Mouse (Mus musculus) left cerebral cortex, adult 6 months (tissue): Measurements from ENCODE around the gene Etv3. TPM values are rescaled to one million over a fixed set of nuclear protein-coding genes. Genes with fewer than 3 reads are reported as not detected.

ENCODE experiments used
- long read RNA-seq, 2 experiments: library from polyadenylated mRNA; unstranded; transcript quantifications; one replicate each; pipeline ENCODE4 v2.0.0; 2019 to 2020
- polyA plus RNA-seq: library from polyadenylated mRNA; unstranded; fragments of <200 nt; fragmentation: Nextera tagmentation; gene quantifications from 2 replicates; pipeline ENCODE4 v1.2.3, GENCODE M21; 2021

The Etv3 gene
- polyA plus RNA-seq: 2.0 and 2.8 TPM in 2 replicates
- long read RNA-seq, experiment 1, full-length matches to known transcripts: 12 of 24 reads
- long read RNA-seq, experiment 1, partial matches to known transcripts: 4 of 24 reads
- long read RNA-seq, experiment 1, other reads (novel, unspliced or antisense): 8 of 24 reads
- long read RNA-seq, experiment 2, partial matches to known transcripts: 0 of 2 reads
- long read RNA-seq, experiment 2, other reads (novel, unspliced or antisense): 1 of 2 reads

GRCm38 (mm10) chr3:87525043-87525836 is at the start of gene Etv3:
Gene Etv3, plus strand, starts transcription at chr3:87525407.

Other genes starting within 250 kb of the Etv3 start
- not detected in 2 replicates for gene Cd5l, start 167.5 kb upstream of the Etv3 start, polyA plus RNA-seq
- 0.40 and 0.61 TPM in 2 replicates for gene Fcrl1, start 149.0 kb upstream of the Etv3 start, polyA plus RNA-seq
- gene Fcrl5, start 89.6 kb upstream of the Etv3 start, polyA plus RNA-seq: 0.04 TPM in 1 of 2 replicates, not detected in the other
- gene Arhgef11, start 92.2 kb downstream of the Etv3 start, polyA plus RNA-seq: 4.0 and 9.7 TPM in 2 replicates
- gene Lrrc71, start 223.2 kb downstream of the Etv3 start, polyA plus RNA-seq: 0.08 and 0.34 TPM in 2 replicates